Mouse (Mus musculus): ENCODE measurements around the gene Gm20449.

DNA sequence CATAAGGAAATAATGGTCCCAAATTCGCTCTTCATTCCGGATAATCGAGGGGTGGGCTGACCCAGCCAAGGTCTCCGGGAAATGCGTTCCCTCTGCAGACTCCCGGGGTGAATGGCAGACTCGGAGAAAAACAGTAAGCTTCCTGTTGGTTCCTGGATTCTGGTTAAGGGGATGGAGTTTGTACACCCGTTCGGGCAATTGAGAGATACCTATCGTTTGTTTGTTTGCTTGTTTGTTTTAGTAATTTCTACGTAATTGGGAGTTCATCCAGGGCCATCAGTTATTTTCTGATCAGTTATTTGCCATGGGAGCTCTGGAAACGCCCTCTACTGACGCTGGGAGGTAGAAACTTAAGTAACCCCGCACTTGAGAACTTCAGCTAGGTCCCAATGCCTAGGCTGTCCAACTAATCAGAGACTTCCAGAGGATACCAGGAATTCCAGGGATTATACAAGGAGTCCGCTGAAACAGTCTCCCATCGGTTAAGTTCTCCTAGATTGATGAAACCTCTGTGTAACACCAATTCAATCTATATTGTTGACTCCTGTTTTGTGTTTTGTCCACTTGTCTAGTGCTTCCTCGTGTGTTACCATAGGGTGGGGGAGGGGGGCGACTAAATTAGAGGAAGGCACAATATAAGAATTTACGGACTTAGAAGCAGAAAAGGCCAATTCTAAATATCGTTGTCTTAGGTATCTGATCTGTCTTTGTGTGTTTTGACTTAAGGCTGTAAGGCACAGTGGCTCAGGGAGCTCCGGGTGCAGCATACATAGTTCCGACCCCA lies 1.1 kb upstream of the Gm20449 start:
- TF ChIP-seq CTCF (IDR thresholded peaks at IDR 0.05; ENCODE audit: low read depth): peak; percentile 36
- no peak for TF ChIP-seq EP300 (IDR thresholded peaks at IDR 0.05; ENCODE audit: low read depth)

Measured in liver, embryonic 14.5 days (tissue).